Mouse (Mus musculus) CH12.LX (cell line): ENCODE measurements around the gene Hoxa11. TPM values are rescaled to one million over a fixed set of nuclear protein-coding genes. Genes with fewer than 3 reads are reported as not detected.

Source experiments
- DNase-seq: peaks from one replicate; pipeline ENCODE4 v3.0.0-alpha.2; 2013; ENCODE audit errors: extremely low read depth
- H3K27ac ChIP-seq: 2 replicates; pipeline ENCODE4 v1.5.1; 2012; ENCODE audit warnings: low read depth, mild to moderate bottlenecking, control low read depth, moderate library complexity; ENCODE audit not compliant: insufficient read depth
- H3K27me3 ChIP-seq: replicated peaks from 2 replicates; pipeline ENCODE3; 2012; ENCODE audit warnings: inconsistent platforms
- H3K36me3 ChIP-seq, 2 experiments: replicated peaks in 1 of 2; 2 replicates each; pipeline versions ENCODE3 to v1.6.1; 2012; ENCODE audit warnings: inconsistent platforms in 1 of 2, low read length in 1 of 2, mild to moderate bottlenecking in 1 of 2, mixed read lengths in 1 of 2, moderate library complexity in 1 of 2; ENCODE audit not compliant: control insufficient read depth in 1 of 2, insufficient read depth in 1 of 2
- H3K4me1 ChIP-seq, 2 experiments: 2 replicates each; pipeline ENCODE4 v1.6.1; 2012; ENCODE audit warnings: inconsistent platforms in 1 of 2, moderate library complexity in 1 of 2; ENCODE audit not compliant: insufficient read depth in 2 of 2, control insufficient read depth in 1 of 2
- H3K4me2 ChIP-seq: 2 replicates; pipeline ENCODE4 v1.6.1; 2012; ENCODE audit warnings: low read depth, mild to moderate bottlenecking, control low read depth; ENCODE audit not compliant: poor library complexity, insufficient read depth, severe bottlenecking
- H3K4me3 ChIP-seq, 3 experiments: fragments of 150-350 bp in 1 of 3; sonication (generic) in 1 of 3; replicated peaks in 1 of 3; 2 replicates each; pipeline versions ENCODE3 to v1.5.1; 2011 to 2012; ENCODE audit warnings: low read depth in 2 of 3, low read length in 2 of 3, mild to moderate bottlenecking in 2 of 3, moderate library complexity in 2 of 3, control low read depth in 1 of 3, improper control_type of control experiment in 1 of 3, inconsistent platforms in 1 of 3, mixed read lengths in 1 of 3; ENCODE audit not compliant: poor library complexity in 1 of 3
- H3K79me2 ChIP-seq: replicated peaks from 2 replicates; pipeline ENCODE4 v1.6.1; 2012; ENCODE audit warnings: mild to moderate bottlenecking, moderate library complexity; ENCODE audit not compliant: control insufficient read depth, poor library complexity, insufficient read depth, severe bottlenecking; ENCODE audit errors: extremely low read depth
- H3K9ac ChIP-seq: 2 replicates; pipeline ENCODE4 v1.6.1; 2012; ENCODE audit warnings: low read depth, mild to moderate bottlenecking, control low read depth, moderate library complexity; ENCODE audit not compliant: insufficient read depth
- H3K9me3 ChIP-seq: replicated peaks from 2 replicates; pipeline ENCODE3; 2012; ENCODE audit warnings: low read length, inconsistent platforms, mixed read lengths
- CHD1 ChIP-seq: IDR thresholded peaks from 2 replicates; pipeline ENCODE4 v1.6.1; 2012; ENCODE audit warnings: low read depth, low read length, improper control_type of control experiment, inconsistent platforms
- ETS1 ChIP-seq: conservative IDR thresholded peaks from 2 replicates; pipeline ENCODE4 v1.6.1; 2012; ENCODE audit warnings: low read depth, mild to moderate bottlenecking, inconsistent platforms, low read length, improper control_type of control experiment, moderate library complexity
- GABPA ChIP-seq: IDR thresholded peaks from 2 replicates; pipeline ENCODE4 v1.6.1; 2012; ENCODE audit warnings: low read depth, low read length, improper control_type of control experiment, inconsistent platforms; ENCODE audit not compliant: insufficient replicate concordance
- IRF4 ChIP-seq: IDR thresholded peaks from 2 replicates; pipeline ENCODE4 v1.6.1; 2014; ENCODE audit warnings: low read depth, mild to moderate bottlenecking, inconsistent platforms, low read length, improper control_type of control experiment
- JUN ChIP-seq: IDR thresholded peaks from 2 replicates; pipeline ENCODE4 v1.6.1; 2011; ENCODE audit warnings: low read depth, mild to moderate bottlenecking, low read length, improper control_type of control experiment, moderate library complexity; ENCODE audit not compliant: insufficient read depth
- MAX ChIP-seq: IDR thresholded peaks from 2 replicates; pipeline ENCODE4 v1.6.1; 2011; ENCODE audit warnings: low read length, improper control_type of control experiment
- MXI1 ChIP-seq: IDR thresholded peaks from 2 replicates; pipeline ENCODE4 v1.6.1; 2011; ENCODE audit warnings: mild to moderate bottlenecking, low read depth, low read length, improper control_type of control experiment
- NELFE ChIP-seq: IDR thresholded peaks from 2 replicates; pipeline ENCODE4 v1.6.1; 2011; ENCODE audit warnings: low read depth, low read length, improper control_type of control experiment
- PAX5 ChIP-seq: IDR thresholded peaks from 2 replicates; pipeline ENCODE4 v1.6.1; 2012; ENCODE audit warnings: low read length, inconsistent platforms, mixed read lengths
- POLR2A ChIP-seq: IDR thresholded peaks from 2 replicates; pipeline ENCODE4 v1.6.1; 2011; ENCODE audit warnings: low read depth, mild to moderate bottlenecking, improper control_type of control experiment, low read length
- POLR2AphosphoS2 ChIP-seq: IDR thresholded peaks from 2 replicates; pipeline ENCODE4 v1.6.1; 2011; ENCODE audit warnings: low read depth, low read length, improper control_type of control experiment
- RAD21 ChIP-seq: IDR thresholded peaks from 2 replicates; pipeline ENCODE4 v1.6.1; 2011; ENCODE audit warnings: low read depth, mild to moderate bottlenecking, low read length, improper control_type of control experiment, moderate library complexity
- RCOR1 ChIP-seq: conservative IDR thresholded peaks from 2 replicates; pipeline ENCODE4 v1.6.1; 2012; ENCODE audit warnings: low read depth, mild to moderate bottlenecking, inconsistent platforms, low read length, improper control_type of control experiment
- SIN3A ChIP-seq: IDR thresholded peaks from 2 replicates; pipeline ENCODE4 v1.6.1; 2012; ENCODE audit warnings: low read length, improper control_type of control experiment, inconsistent platforms
- TCF12 ChIP-seq: IDR thresholded peaks from 2 replicates; pipeline ENCODE4 v1.6.1; 2014; ENCODE audit warnings: low read depth, mild to moderate bottlenecking, inconsistent platforms, low read length, improper control_type of control experiment
- USF1 ChIP-seq: IDR thresholded peaks from 2 replicates; pipeline ENCODE4 v1.6.1; 2014; ENCODE audit warnings: low read depth, mild to moderate bottlenecking, inconsistent platforms, low read length, improper control_type of control experiment
- ZKSCAN1 ChIP-seq: IDR thresholded peaks from 2 replicates; pipeline ENCODE4 v1.6.1; 2012; ENCODE audit warnings: low read depth, inconsistent platforms, low read length, improper control_type of control experiment, borderline replicate concordance
- ZMIZ1 ChIP-seq: IDR thresholded peaks from 2 replicates; pipeline ENCODE4 v1.6.1; 2012; ENCODE audit warnings: low read depth, mild to moderate bottlenecking, inconsistent platforms, low read length, improper control_type of control experiment
- ZNF384 ChIP-seq: IDR thresholded peaks from 2 replicates; pipeline ENCODE4 v1.6.1; 2012; ENCODE audit warnings: low read depth, low read length, improper control_type of control experiment, inconsistent platforms
- dilution Hi-C: fragments of 300-500 bp; cut with MboI; formaldehyde crosslinking; loops from 2 replicates; pipeline ENCODE4 v1.14.3; 2020; ENCODE audit warnings: low sequenced_read_pairs; ENCODE audit not compliant: extremely low pct_unique_long_range_greater_than_20kb, extremely low pct_ligation_motif_present
- in situ Hi-C: fragments of 300-500 bp; cut with MboI; formaldehyde crosslinking; loops from 3 replicates; pipeline ENCODE4 v1.14.3; 2019; ENCODE audit warnings: low sequenced_read_pairs, low pct_ligation_motif_present, low pct_unique_long_range_greater_than_20kb, mixed read lengths
- polyA plus RNA-seq: library from polyadenylated mRNA; unstranded; fragments of >175 nt; gene quantifications from 2 replicates; pipeline ENCODE4 v1.2.1, GENCODE M21; 2012; ENCODE audit warnings: low read depth; ENCODE audit not compliant: insufficient read length
- total RNA-seq, 2 experiments: library from RNA; depleted of rRNA; stranded (reverse); fragments of 300-350 nt in 1 of 2; fragments of >200 nt in 1 of 2; gene quantifications; 2 replicates each; pipeline ENCODE4 v1.2.3; 2012 to 2014

The Hoxa11 gene
- total and polyA plus RNA-seq, 3 experiments = not detected

DNA sequence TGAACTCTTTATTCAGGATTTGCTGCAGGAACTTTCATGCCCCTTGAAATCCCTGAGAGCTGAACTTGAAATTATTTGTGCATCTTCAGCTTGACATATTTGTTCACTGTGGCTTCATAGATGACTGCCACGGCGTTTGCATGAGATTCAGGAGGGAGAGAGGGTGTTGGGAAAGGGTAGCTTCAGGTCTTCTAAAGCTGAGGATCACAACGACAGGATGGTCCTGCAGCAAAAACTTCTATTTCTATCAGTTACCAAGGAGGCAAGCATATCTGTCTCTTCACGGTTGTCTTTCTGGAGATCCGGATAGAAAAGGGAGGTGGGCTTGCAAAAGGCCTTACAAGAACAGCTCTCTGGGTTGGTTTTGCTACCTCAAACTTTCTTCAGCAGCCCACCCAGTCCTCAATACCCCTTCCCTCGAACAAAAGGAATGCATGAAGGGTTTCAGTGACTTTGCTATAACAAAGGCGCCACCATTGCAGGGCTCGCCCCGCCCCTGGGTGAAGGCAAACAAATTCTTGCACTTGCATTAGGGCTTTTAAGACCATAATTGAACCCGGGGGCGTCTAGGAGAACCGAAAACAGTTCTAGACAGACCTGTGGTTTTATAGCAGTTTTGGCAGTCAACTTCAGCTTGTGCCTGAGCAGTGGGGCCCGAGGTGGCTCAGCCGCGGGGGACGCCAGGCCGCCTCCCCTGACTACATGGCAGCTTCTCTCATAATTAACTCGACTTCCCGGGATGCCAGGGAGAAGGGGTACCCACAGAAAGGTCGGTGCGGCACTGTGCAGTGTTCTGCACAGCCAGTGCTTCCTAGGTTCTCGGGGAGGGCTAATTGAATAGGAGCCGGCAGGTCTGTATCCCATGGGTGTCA lies 2.4 kb upstream of the Hoxa11 start:
- TF ChIP-seq RAD21 = no peak
- no peak for TF ChIP-seq POLR2A
- no peak for TF ChIP-seq RCOR1
- no peak for TF ChIP-seq ZNF384
- TF ChIP-seq GABPA = no peak
- TF ChIP-seq ZMIZ1 = no peak
- TF ChIP-seq SIN3A = no peak
- TF ChIP-seq ETS1 = no peak
- TF ChIP-seq IRF4 = no peak
- TF ChIP-seq NELFE = no peak
- no peak for TF ChIP-seq USF1
- TF ChIP-seq ZKSCAN1 = no peak
- no peak for TF ChIP-seq CHD1
- dilution Hi-C loops = no loop called here
- Histone ChIP-seq H3K4me2 (no peak overlapping the region), H3K27ac (no peak overlapping the region), H3K36me3 (no peaks in the 10 kb centered on the region), H3K27me3 (no peaks in the 10 kb centered on the region), H3K9me3 (peaks cover 18% of the 10 kb centered on the region), H3K4me3 (no peak overlapping the region), H3K9ac (no peak overlapping the region), H3K79me2 (no peaks in the 10 kb centered on the region), H3K4me1 (no peaks in the 10 kb centered on the region)
- in situ Hi-C loops = no loop called here
- no peak for DNase-seq

DNA sequence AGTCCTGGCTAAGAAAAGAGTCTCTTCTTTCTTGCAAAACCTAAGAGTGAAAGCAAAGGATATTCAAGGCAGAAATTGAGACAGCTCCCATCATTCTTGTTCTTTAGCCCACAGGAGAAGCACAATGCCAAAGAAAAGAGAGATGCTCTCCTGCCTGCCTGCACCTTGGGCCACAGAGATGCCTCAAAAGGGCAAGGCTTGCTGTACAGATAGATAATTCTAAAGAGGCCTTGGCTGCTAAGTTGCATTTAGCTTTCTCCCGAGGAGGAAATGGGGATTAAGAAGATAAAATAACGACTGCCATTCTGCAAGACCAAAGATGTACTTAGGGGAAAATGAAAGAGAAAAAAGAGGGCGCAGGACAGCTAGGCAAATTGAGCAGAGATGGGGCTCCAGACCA lies 1.3 kb upstream of the Hoxa11 start:
- dilution Hi-C loops (no loop called here), in situ Hi-C loops (no loop called here)
- no peaks in the 10 kb centered on the region for H3K27me3 ChIP-seq
- H3K4me2 ChIP-seq = no peak overlapping the region
- no peak for TF ChIP-seq TCF12
- no peak for TF ChIP-seq PAX5
- TF ChIP-seq ZMIZ1 = no peak
- TF ChIP-seq JUN = no peak
- no peak for TF ChIP-seq MAX
- no peak for TF ChIP-seq MXI1
- no peak for TF ChIP-seq POLR2AphosphoS2
- peaks cover 7% of the 10 kb centered on the region for H3K9me3 ChIP-seq
- H3K27ac ChIP-seq = no peak overlapping the region
- DNase-seq = no peak
- no peak overlapping the region for H3K4me3 ChIP-seq
- H3K79me2 ChIP-seq = no peaks in the 10 kb centered on the region
- no peaks in the 10 kb centered on the region for H3K4me1 ChIP-seq
- no peaks in the 10 kb centered on the region for H3K36me3 ChIP-seq
- no peak overlapping the region for H3K9ac ChIP-seq
